Mouse (Mus musculus) forebrain, embryonic 15.5 days (tissue): ENCODE data around the gene Gm6899. TPM values are rescaled to one million over a fixed set of nuclear protein-coding genes. Genes with fewer than 3 reads are reported as not detected.

Source experiments
- ATAC-seq: fragments of 200-750 bp; cut with Nextera tagmentation; replicated peaks from 2 replicates; pipeline ENCODE4 v1.8.0; 2017; ENCODE audit warnings: mild to moderate bottlenecking, moderate TSS enrichment, moderate library complexity
- H3K27ac ChIP-seq: fragments of 300-500 bp; sonication (generic); replicated peaks from 2 replicates; pipeline ENCODE4 v1.5.1; 2015; ENCODE audit warnings: mild to moderate bottlenecking, inconsistent platforms
- H3K27me3 ChIP-seq: fragments of 300-500 bp; sonication (generic); 2 replicates; pipeline ENCODE4 v1.6.1; 2015; ENCODE audit warnings: inconsistent platforms
- H3K36me3 ChIP-seq: fragments of 300-500 bp; sonication (generic); 2 replicates; pipeline ENCODE4 v1.6.1; 2015; ENCODE audit warnings: mild to moderate bottlenecking, inconsistent platforms
- H3K4me1 ChIP-seq: fragments of 300-500 bp; sonication (generic); 2 replicates; pipeline ENCODE4 v1.6.1; 2015; ENCODE audit warnings: inconsistent platforms
- H3K4me2 ChIP-seq: fragments of 300-500 bp; sonication (generic); replicated peaks from 2 replicates; pipeline ENCODE4 v1.6.1; 2015; ENCODE audit warnings: mild to moderate bottlenecking, inconsistent platforms
- H3K4me3 ChIP-seq: fragments of 300-500 bp; sonication (generic); 2 replicates; pipeline ENCODE4 v1.5.1; 2015; ENCODE audit warnings: mild to moderate bottlenecking, inconsistent platforms
- H3K9ac ChIP-seq: fragments of 300-500 bp; sonication (generic); replicated peaks from 2 replicates; pipeline ENCODE4 v1.6.1; 2015; ENCODE audit warnings: mild to moderate bottlenecking, inconsistent platforms
- H3K9me3 ChIP-seq: fragments of 300-500 bp; sonication (generic); 2 replicates; pipeline ENCODE4 v1.6.1; 2016; ENCODE audit warnings: inconsistent platforms
- WGBS: fragments of 180-500 bp; shearing (Covaris S2); methylation state at CpG from one replicate; pipeline ENCODE4 v1.1.7; 2015; ENCODE audit warnings: mixed read lengths; 5-methylcytosine and 5-hydroxymethylcytosine counted together
- polyA plus RNA-seq: library from polyadenylated mRNA; unstranded; fragments of >200 nt; fragmentation: Nextera tagmentation; extraction: Ambion mirVana; gene quantifications from 2 replicates; pipeline ENCODE4 v1.2.1, GENCODE M21; 2015

The Gm6899 gene
- not detected in 2 replicates for polyA plus RNA-seq

DNA sequence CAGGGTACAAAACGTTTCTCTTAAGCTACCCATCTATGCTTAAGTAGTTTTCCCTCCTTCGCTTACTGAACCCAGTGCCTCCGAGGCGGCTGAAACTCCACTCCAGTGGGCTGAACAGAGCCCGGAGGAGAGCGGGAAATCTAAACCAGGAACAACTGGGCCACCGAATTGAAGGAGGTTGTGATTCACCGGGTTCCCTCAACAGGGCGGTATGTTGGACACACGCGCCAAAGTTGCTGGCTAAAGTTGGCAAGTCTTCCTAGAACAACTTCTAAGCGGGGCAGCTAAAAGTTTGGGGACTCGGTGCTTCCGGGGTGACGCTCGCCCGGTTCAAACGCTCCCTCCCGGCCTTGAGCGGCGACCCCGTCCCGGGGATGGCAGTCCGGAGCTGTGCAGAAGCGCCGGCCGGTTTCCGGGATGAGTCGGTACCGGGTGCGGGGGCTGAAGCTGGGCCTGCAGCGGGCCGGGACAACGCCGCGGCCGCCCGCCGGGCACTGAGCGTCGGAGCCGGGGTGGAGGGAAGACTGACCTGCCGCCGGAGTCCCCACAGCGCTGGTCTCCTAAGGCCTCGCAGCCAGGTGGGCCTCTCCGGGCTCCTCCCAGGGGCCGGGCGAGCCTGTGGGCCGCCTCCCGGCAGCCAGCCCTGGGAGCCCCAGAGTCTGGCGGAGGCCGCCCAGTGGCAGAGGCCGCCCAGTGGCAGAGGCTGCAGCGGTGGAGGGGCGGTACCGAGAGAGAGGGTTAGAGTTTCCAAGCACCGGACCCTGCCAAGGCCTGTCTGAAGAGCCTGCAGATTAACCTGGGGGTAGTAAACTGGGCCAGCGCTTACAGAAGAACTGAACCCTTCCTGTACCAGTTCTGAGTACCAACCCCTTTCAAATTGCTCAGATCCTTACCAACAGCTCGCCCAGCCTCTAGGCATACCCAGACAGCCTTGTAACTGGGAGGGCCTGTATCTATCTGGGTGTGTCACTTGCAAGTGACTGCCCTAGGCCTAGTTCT, at the start of gene Gm6899, which contains the start of gene Vrk2:
Gm6899 (plus strand) TSS at position 181 of the 999 bp plus-strand sequence.
Vrk2 (minus strand) TSS at position 939 of the 999 bp plus-strand sequence.
- Histone ChIP-seq H3K27ac (peak within 1 kb of the TSS; percentile 27), H3K4me3 (peak within 1 kb of the TSS; percentile 54)
- peak; percentile 99 for ATAC-seq

DNA sequence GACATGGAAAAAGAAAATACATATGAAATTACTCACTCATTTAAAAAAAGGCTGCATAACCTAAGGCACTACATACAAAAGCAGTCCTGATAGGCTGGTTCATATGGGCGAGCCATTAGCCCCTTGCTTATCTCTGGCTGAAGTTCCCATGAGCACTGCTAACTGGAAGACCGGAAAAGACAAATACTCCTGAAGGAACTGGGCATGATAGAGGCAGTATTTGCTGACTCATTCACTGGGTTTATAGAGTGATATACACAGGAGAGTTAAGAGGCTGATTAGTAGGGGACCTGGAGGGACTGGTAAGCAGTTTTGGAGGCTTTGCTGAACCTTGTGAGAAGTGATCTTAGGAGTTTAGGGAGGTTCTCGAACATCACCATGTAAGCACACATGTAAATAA, 41.5 kb upstream of the Gm6899 start:
- Histone ChIP-seq H3K9me3 (no peaks in the 10 kb centered on the region), H3K9ac (no peak overlapping the region), H3K4me2 (no peak overlapping the region), H3K4me1 (no peaks in the 10 kb centered on the region), H3K36me3 (no peaks in the 10 kb centered on the region), H3K4me3 (no peak overlapping the region), H3K27me3 (no peaks in the 10 kb centered on the region), H3K27ac (no peak overlapping the region)
- WGBS: 93% methylated on average over 3 of the region's 3 CpGs
- no peak for ATAC-seq

More for the DNA sequence above, at the start of gene Gm6899, which contains the start of gene Vrk2:
- Histone ChIP-seq H3K36me3 (no peaks in the 10 kb centered on the region), H3K4me2 (peak within 1 kb of the TSS; percentile 68), H3K9me3 (no peaks in the 10 kb centered on the region), H3K4me1 (peaks cover 15% of the 10 kb centered on the region), H3K9ac (peak within 1 kb of the TSS; percentile 57), H3K27me3 (no peaks in the 10 kb centered on the region)
- 2% methylated on average over 59 of the region's 60 CpGs for whole genome bisulfite sequencing

DNA sequence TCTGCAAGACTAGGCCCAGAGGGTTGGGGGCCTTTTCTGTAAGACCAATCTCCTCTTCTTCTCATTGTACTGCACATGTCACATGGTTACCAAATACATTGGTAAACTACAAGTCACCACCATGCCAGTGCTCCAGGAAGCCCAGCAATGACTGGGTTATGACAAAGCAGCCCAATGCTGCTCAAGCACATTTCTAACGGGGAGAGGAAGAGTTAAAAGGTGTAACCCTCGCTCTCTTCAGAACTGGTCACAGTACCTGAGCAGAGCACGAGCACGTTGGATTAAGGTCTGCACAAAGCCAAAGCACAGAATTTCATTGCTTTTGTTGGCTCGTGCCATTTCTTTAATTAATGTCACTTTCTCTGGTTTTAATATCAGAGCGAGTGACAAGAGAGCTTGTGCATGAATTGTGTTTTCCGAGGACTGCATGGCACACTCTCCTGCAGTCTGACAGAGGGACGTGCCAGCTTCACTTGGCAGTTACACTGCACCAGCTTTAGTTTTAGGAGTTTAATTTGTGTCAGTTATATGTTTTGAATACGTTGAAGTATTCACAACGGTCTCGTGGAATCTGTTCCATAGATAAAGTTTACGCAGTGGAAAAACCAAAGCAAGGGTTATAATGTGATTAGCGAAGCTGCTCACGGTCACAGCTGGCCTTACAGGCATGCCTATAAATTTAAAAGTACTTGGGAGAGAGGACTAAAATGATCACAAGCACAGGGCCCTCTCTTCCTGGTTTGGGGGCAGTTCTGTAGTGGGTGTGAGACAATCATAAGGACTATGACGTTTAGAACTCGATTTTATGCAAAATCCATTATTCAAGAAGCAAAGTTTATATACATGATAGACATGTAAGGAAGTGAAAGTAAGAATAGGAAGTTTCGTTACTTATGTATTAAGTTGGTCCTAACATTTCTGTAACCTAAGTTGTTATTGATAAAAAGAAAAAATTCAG, 7.4 kb upstream of the Gm6899 start:
- peak overlapping the region; percentile 87 for H3K27ac ChIP-seq
- 50% methylated on average over 17 of the region's 17 CpGs for WGBS
- peak; percentile 84 for ATAC-seq

DNA sequence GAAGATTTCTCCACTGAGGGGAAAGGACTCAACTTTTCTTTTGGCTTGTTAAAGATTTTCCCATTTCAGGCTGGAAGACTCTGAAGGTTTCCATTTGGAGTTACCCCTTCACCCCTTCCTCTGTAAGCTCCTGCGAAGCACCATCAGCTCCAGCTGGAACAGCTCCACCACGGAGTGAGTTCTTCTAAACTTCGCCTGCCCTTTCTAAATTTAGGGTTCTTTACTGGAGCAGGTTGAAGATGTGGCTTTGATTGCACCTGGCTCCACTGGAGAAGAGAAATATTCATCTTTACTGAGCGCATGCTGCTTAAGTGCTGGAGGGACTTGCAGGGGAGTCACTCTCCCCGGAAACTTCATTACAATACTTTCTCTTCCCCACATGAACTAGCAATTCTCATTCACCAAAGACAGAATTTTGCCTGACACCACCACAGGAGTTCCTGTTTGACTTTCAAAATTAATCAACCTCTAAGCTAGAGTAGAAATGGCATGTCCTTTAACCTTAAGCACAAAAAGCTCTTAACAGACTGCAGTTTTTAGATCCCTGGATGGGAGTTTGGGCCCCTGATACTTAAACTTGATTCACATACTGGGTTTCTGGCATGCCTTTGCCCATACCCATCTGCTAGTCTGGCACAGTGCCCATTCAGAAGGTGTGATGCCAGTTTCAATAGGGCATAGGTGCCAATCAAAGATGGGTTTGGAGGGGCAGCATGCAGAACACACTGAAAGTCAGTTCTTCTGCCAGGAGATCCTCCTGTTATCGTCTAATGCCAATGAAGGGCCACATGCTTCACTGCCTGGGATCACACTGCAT, 6.5 kb upstream of the Gm6899 start:
- Histone ChIP-seq H3K9ac (no peak overlapping the region), H3K36me3 (no peaks in the 10 kb centered on the region), H3K4me1 (peaks cover 17% of the 10 kb centered on the region), H3K9me3 (no peaks in the 10 kb centered on the region), H3K27me3 (no peaks in the 10 kb centered on the region), H3K4me3 (no peak overlapping the region), H3K27ac (peak overlapping the region; percentile 84), H3K4me2 (no peak overlapping the region)
- WGBS: 62% methylated on average over 6 of the region's 6 CpGs
- ATAC-seq: peak; percentile 81

More for the DNA sequence above, 7.4 kb upstream of the Gm6899 start:
- no peaks in the 10 kb centered on the region for H3K27me3 ChIP-seq
- H3K4me1 ChIP-seq: peaks cover 17% of the 10 kb centered on the region
- H3K9me3 ChIP-seq: no peaks in the 10 kb centered on the region
- H3K9ac ChIP-seq: no peak overlapping the region
- no peak overlapping the region for H3K4me2 ChIP-seq
- H3K4me3 ChIP-seq: no peak overlapping the region
- H3K36me3 ChIP-seq: no peaks in the 10 kb centered on the region

DNA sequence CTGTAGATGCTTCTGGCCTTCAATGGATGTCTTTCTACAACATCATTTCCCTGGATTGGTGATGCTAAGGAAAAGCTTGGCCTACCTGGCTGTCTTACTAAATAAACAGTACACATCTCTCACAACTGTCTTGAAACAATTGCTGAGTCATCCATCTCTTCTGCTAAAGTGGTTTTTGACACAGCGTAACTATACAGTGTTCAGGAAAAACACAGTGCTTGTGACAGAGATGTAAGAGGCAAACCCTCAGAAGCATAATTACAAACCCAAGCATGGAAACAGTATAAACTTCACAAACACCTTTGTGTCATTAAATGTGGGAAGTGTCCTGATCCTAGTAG, 5.9 kb upstream of the Gm6899 start:
- Histone ChIP-seq H3K9ac (no peak overlapping the region), H3K27ac (peak overlapping the region; percentile 84), H3K9me3 (no peaks in the 10 kb centered on the region), H3K36me3 (no peaks in the 10 kb centered on the region), H3K27me3 (no peaks in the 10 kb centered on the region), H3K4me3 (no peak overlapping the region), H3K4me2 (no peak overlapping the region), H3K4me1 (peaks cover 17% of the 10 kb centered on the region)
- ATAC-seq: peak; percentile 26; the same call in 1 of the 2 replicates
- WGBS: 67% methylated on average over 1 of the region's 1 CpGs

DNA sequence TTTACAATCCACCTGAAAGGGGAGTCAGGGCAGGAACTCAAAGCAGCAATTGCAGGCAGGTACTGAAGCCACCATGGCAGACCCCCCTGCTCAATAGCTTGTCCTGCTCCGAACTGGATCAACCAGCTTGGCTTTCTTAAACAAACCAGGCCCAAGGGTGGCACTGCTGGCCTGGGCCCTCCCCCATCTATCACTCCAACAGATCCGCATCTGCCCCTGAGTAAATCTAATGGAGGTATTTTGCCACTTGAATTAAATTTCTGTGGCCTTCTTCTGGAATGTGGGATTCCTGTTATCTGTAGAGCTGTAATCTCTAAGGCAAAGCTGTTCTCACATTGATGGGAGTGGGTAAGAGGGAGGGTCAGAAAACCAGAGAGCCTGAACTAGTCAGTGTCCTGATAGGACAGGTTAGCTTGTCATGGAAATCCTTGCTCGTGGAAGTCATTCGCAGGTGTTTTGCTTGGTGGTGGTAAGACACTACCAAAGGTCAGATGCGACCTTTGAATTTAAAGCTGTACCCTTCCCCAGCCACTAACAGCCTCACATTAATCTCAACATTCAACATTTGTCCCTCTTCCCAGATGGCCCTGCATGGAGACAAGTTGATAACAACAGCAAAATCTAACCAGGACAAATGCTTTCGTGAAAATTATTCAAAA, 517 bp upstream of the Gm6899 start:
- peak overlapping the region; percentile 54 for H3K4me3 ChIP-seq
- H3K4me1 ChIP-seq: peaks cover 15% of the 10 kb centered on the region
- H3K9ac ChIP-seq: peak overlapping the region; percentile 57; the same call in 1 of the 2 replicates
- no peaks in the 10 kb centered on the region for H3K27me3 ChIP-seq
- ATAC-seq: no peak
- H3K4me2 ChIP-seq: peak overlapping the region; percentile 68
- H3K27ac ChIP-seq: peak overlapping the region; percentile 27
- 24% methylated on average over 6 of the region's 6 CpGs for WGBS
- H3K36me3 ChIP-seq: no peaks in the 10 kb centered on the region
- H3K9me3 ChIP-seq: no peaks in the 10 kb centered on the region

DNA sequence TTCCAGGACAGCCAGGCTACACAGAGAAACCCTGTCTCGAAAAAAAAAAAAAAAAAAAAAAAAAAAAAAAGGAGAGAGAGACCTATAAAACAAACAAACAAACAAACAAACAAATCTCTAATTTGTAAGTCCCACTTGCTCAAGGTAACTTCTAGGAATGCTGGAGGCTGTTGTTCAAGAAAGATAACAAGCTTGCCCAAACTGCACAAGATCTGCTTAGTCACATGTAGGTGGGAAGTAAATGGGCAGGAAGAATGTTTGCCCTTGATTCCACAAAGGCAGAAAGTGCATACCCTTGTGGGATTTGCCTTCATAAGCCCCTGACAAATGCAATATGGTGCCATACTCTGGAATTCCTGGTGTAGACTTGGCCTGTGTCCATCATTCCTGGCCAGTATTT, 1.4 kb downstream of the Gm6899 start:
- no peak overlapping the region for H3K4me3 ChIP-seq
- 86% methylated on average over 1 of the region's 1 CpGs for WGBS
- no peak overlapping the region for H3K9ac ChIP-seq
- ATAC-seq: no peak
- H3K36me3 ChIP-seq: no peaks in the 10 kb centered on the region
- peaks cover 15% of the 10 kb centered on the region for H3K4me1 ChIP-seq
- no peak overlapping the region for H3K4me2 ChIP-seq
- no peaks in the 10 kb centered on the region for H3K9me3 ChIP-seq
- no peak overlapping the region for H3K27ac ChIP-seq
- H3K27me3 ChIP-seq: no peaks in the 10 kb centered on the region

DNA sequence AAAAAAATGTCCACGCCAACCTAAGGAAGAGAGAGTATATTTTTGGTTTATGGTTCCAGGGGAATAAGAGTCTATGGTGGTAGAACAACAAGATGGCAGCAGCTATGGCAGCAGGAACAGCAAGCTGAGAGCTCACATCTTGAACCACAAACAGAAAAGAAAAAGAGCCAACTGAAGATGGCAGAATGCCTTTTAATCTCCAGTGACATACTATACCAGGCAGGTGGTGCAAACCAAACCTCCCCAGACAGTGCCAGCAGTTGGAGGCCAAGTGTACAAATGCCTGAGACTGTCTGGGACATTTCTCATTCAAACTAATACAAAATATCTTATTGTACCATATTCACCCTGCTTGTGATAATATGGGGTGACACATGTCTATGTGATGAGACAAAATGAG, 3.1 kb downstream of the Gm6899 start:
- peak overlapping the region; percentile 9 for H3K27ac ChIP-seq
- H3K4me2 ChIP-seq: no peak overlapping the region
- H3K4me1 ChIP-seq: peaks cover 15% of the 10 kb centered on the region
- no peaks in the 10 kb centered on the region for H3K27me3 ChIP-seq
- 81% methylated on average over 1 of the region's 1 CpGs for WGBS
- no peak overlapping the region for H3K9ac ChIP-seq
- no peaks in the 10 kb centered on the region for H3K9me3 ChIP-seq
- no peak overlapping the region for H3K4me3 ChIP-seq
- no peaks in the 10 kb centered on the region for H3K36me3 ChIP-seq
- no peak for ATAC-seq

DNA sequence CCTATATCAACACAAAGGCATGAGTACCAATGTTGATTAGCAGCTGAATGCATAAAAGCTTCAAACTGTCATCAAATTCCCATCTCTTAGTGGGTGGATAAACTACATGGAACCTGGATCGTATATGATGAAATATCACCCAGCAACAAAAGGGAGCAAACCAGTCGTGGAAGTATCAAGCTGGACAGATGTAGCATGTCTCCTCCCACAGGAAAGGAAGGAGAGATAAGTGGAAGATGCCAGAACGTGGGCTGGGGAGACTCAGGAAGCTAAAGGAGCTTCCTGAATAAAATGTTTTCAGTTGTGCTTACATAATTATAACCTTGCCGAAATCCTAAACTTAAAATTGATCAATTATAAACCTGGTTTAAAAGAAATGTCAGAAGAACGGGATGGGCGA, 4.1 kb downstream of the Gm6899 start:
- H3K4me2 ChIP-seq: no peak overlapping the region
- no peak overlapping the region for H3K27ac ChIP-seq
- no peaks in the 10 kb centered on the region for H3K27me3 ChIP-seq
- H3K36me3 ChIP-seq: no peaks in the 10 kb centered on the region
- WGBS: 82% methylated on average over 6 of the region's 6 CpGs
- H3K9me3 ChIP-seq: no peaks in the 10 kb centered on the region
- no peak overlapping the region for H3K9ac ChIP-seq
- H3K4me1 ChIP-seq: peaks cover 15% of the 10 kb centered on the region
- H3K4me3 ChIP-seq: no peak overlapping the region
- no peak for ATAC-seq

DNA sequence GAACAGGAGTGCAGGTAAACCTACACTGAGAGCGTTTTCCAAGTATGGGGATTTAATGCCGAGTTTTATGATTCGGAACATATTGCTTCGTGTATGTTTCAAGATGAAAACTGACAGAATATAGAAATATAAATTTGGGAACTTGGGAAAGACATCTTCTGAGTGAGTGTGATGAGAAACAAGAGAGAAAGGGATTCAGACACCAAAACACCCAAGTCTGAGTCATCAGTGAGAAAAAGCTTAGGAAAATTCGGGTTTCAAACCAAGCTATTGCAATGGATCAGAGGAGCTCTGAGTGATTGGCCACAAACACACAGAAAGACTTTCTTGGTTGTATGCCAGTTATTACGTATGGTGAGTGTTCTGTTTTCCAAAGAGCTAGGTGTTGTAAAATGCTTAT, 4.7 kb downstream of the Gm6899 start:
- 68% methylated on average over 6 of the region's 6 CpGs for WGBS
- ATAC-seq: no peak

DNA sequence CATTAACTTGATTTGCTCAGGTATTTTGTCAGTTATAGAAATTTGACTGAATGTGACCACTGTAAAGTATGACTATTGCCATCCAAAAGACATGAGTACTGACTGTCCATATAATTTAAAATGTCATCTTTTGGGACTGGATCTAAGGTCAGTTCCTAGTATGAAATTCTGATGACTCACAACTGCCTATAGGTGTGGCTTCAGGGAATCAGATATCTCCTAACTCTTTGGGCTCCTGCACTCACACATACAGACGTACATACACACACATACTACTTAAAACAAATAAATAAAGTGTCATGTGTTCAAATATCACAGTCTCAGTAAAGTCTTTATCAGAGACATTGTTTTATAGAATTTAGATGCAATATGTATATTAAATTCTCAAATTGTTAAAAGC, 5.8 kb downstream of the Gm6899 start:
- no peak overlapping the region for H3K9ac ChIP-seq
- H3K4me1 ChIP-seq: 0 out of 2 replicates have a peak, but pooled peaks cover under 1% of the 10 kb centered on the region
- no peaks in the 10 kb centered on the region for H3K27me3 ChIP-seq
- H3K9me3 ChIP-seq: no peaks in the 10 kb centered on the region
- no peak overlapping the region for H3K27ac ChIP-seq
- WGBS: 90% methylated on average over 1 of the region's 1 CpGs
- H3K4me2 ChIP-seq: no peak overlapping the region
- ATAC-seq: no peak
- H3K4me3 ChIP-seq: no peak overlapping the region
- H3K36me3 ChIP-seq: no peaks in the 10 kb centered on the region

More for the DNA sequence above, 4.7 kb downstream of the Gm6899 start:
- Histone ChIP-seq H3K27me3 (no peaks in the 10 kb centered on the region), H3K4me1 (peaks cover 9% of the 10 kb centered on the region), H3K4me2 (no peak overlapping the region), H3K4me3 (no peak overlapping the region), H3K9ac (no peak overlapping the region), H3K36me3 (no peaks in the 10 kb centered on the region), H3K9me3 (no peaks in the 10 kb centered on the region), H3K27ac (no peak overlapping the region)
